Mouse (Mus musculus) liver, embryonic 15.5 days (tissue): ENCODE data around the gene Alad. TPM values are rescaled to one million over a fixed set of nuclear protein-coding genes. Genes with fewer than 3 reads are reported as not detected.
A peak's percentile ranks its signal among the peaks of the same experiment; 100 is the strongest.

Experiments
- ATAC-seq: fragments of 200-750 bp; cut with Nextera tagmentation; 2 replicates; pipeline ENCODE4 v1.8.0; 2017; ENCODE audit warnings: moderate number of reproducible peaks, mild to moderate bottlenecking, moderate library complexity; ENCODE audit not compliant: insufficient read depth
- H3K27ac ChIP-seq: fragments of 300-500 bp; sonication (generic); replicated peaks from 2 replicates; pipeline ENCODE4 v1.5.1; 2015; ENCODE audit warnings: mild to moderate bottlenecking, inconsistent platforms
- H3K27me3 ChIP-seq: fragments of 300-500 bp; sonication (generic); 2 replicates; pipeline ENCODE4 v1.6.1; 2015; ENCODE audit warnings: mild to moderate bottlenecking, inconsistent platforms
- H3K36me3 ChIP-seq: fragments of 300-500 bp; sonication (generic); replicated peaks from 2 replicates; pipeline ENCODE4 v1.6.1; 2015; ENCODE audit warnings: moderate library complexity, mild to moderate bottlenecking, inconsistent platforms
- H3K4me1 ChIP-seq: fragments of 300-500 bp; sonication (generic); replicated peaks from 2 replicates; pipeline ENCODE4 v1.6.1; 2015; ENCODE audit warnings: inconsistent platforms
- H3K4me2 ChIP-seq: fragments of 300-500 bp; sonication (generic); 2 replicates; pipeline ENCODE4 v1.6.1; 2015; ENCODE audit warnings: moderate library complexity, mild to moderate bottlenecking, inconsistent platforms
- H3K4me3 ChIP-seq: fragments of 300-500 bp; sonication (generic); replicated peaks from 2 replicates; pipeline ENCODE4 v1.5.1; 2015; ENCODE audit warnings: mild to moderate bottlenecking, inconsistent platforms
- H3K9ac ChIP-seq: fragments of 300-500 bp; sonication (generic); 2 replicates; pipeline ENCODE4 v1.6.1; 2015; ENCODE audit warnings: moderate library complexity, mild to moderate bottlenecking, inconsistent platforms
- H3K9me3 ChIP-seq: fragments of 300-500 bp; sonication (generic); replicated peaks from 2 replicates; pipeline ENCODE4 v1.6.1; 2016; ENCODE audit warnings: inconsistent platforms
- WGBS: fragments of 180-500 bp; shearing (Covaris S2); methylation state at CpG from one replicate; pipeline ENCODE4 v1.1.7; 2015; ENCODE audit warnings: mixed read lengths; ENCODE audit not compliant: insufficient replicate concordance; 5-methylcytosine and 5-hydroxymethylcytosine counted together
- polyA plus RNA-seq: library from polyadenylated mRNA; unstranded; fragments of >200 nt; fragmentation: Nextera tagmentation; extraction: Ambion mirVana; gene quantifications from 2 replicates; pipeline ENCODE4 v1.2.1, GENCODE M21; 2015

Alad gene
- polyA plus RNA-seq, result 582 and 589 TPM in 2 replicates

DNA sequence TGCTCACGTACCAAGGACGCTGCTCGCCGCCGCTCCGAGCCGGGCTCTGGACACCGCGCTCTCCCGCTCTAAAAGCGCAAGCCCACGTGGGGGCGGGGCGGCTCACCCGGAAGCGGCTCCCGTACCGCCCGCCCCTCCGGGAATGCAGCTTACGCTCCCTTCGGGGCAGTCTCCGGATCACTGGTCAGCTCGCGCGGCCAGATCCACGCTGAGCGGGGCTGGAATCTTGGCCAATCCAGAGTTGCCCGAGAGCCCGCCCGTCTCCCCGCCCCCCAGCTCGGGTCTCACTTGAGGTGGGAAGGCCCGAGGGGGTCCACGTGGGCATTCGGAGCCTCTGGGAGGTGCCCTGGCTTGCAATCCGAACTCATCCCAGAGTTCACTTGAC lies at the start of gene Alad:
Gene Alad (minus strand): TSS at position 70 of the 385 bp plus-strand sequence.
- Histone ChIP-seq H3K4me2 (peak within 1 kb of the TSS; percentile 90), H3K4me3 (peak within 1 kb of the TSS; percentile 79), H3K27ac (peak within 1 kb of the TSS; percentile 99), H3K4me1 (peaks cover 74% of the 10 kb centered on the region), H3K36me3 (peaks cover 33% of the 10 kb centered on the region), H3K9ac (peak within 1 kb of the TSS; percentile 91), H3K27me3 (no peaks in the 10 kb centered on the region), H3K9me3 (no peaks in the 10 kb centered on the region)
- under 1% methylated on average over 37 of the region's 37 CpGs for WGBS
- ATAC-seq, result peak; percentile 48

DNA sequence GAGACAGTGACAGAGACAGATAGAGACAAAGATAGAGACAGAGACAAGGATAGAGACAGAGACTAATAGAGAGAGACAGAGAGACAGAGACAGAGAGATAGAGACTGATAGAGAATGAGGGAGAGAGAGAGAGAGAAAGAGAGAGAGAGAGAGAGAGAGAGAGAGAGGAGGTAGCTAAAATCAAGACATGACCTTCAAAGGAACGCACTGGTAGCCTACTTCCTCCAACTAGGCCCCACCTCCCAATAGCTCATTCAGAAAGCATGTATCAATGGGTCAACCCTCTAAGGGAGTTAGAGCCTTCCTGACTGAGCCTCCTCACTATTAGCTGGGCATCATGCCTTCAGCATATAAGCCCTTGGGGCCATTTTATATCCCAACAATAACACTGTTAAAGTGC lies 48.6 kb upstream of the Alad start:
- Histone ChIP-seq H3K9me3 (no peaks in the 10 kb centered on the region), H3K4me3 (no peak overlapping the region), H3K4me1 (no peaks in the 10 kb centered on the region), H3K27me3 (no peaks in the 10 kb centered on the region), H3K27ac (no peak overlapping the region), H3K4me2 (no peak overlapping the region), H3K36me3 (no peaks in the 10 kb centered on the region), H3K9ac (no peak overlapping the region)
- ATAC-seq, result no peak
- WGBS, result 61% methylated on average over 1 of the region's 1 CpGs

DNA sequence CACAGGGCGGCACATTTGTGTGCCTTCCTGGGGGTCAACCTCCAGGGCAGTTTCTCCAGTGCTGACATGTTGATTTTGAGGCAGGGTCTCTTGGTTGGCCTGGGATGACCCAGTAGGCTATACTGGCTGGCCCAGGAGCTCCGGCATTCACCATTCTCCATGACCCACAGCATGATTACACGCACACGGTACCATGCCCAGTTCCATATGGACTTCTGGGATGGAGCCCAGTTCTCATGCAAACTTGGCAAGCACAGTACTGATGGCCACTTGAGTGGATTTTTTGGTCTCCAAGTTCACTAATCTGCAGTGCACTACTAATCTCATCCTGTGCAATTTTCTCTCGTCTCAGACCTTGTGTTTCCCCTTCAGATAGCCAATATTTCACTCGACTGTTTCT lies 48.0 kb upstream of the Alad start:
- ATAC-seq, result no peak
- no peak overlapping the region for H3K4me3 ChIP-seq
- H3K27me3 ChIP-seq, result no peaks in the 10 kb centered on the region
- H3K4me1 ChIP-seq, result no peaks in the 10 kb centered on the region
- 73% methylated on average over 6 of the region's 6 CpGs for WGBS
- no peak overlapping the region for H3K4me2 ChIP-seq
- H3K36me3 ChIP-seq, result no peaks in the 10 kb centered on the region
- H3K9me3 ChIP-seq, result no peaks in the 10 kb centered on the region
- no peak overlapping the region for H3K27ac ChIP-seq
- no peak overlapping the region for H3K9ac ChIP-seq

DNA sequence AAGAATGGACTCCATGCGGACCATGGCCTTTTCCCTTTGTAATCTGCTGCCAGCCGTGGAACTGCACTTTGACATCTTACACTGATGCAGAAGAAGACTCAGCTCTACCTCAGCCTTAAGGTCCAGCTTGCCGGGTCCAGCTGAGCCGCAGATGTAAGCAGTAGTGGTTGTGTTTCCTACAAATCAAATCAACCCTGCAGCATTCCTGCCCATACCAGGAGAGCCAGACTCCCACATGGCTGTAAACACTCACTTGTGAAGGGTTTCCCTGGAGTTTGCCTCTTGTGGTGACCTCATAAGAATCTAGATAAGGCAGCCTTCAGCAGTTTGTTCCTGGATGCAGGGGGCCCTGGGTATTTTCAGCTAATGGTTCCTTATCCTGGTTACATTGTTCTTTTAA lies 46.8 kb upstream of the Alad start:
- no peak overlapping the region for H3K4me2 ChIP-seq
- ATAC-seq, result no peak
- H3K4me3 ChIP-seq, result no peak overlapping the region
- H3K4me1 ChIP-seq, result no peaks in the 10 kb centered on the region
- H3K9ac ChIP-seq, result no peak overlapping the region
- H3K9me3 ChIP-seq, result no peaks in the 10 kb centered on the region
- no peaks in the 10 kb centered on the region for H3K27me3 ChIP-seq
- no peak overlapping the region for H3K27ac ChIP-seq
- WGBS, result 52% methylated on average over 4 of the region's 4 CpGs
- no peaks in the 10 kb centered on the region for H3K36me3 ChIP-seq

DNA sequence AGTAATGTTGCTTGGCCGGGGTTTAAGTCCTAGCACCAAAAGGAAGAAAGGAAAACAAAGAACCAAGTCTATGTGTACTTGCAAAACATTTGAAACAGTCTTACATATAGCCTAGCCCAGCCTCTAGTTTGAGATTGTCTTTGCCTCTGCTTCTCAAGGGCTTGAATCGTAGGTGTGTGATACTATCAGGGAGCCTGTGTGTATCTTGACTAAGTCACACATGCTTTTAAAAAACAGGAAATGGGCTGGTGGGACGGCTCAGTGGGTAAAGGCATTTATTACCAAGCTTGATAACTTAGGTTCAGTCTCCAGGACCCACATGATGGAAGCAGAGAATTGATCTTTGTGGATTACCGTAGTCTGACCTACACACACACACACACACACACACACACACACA lies 42.3 kb upstream of the Alad start:
- 26% methylated on average over 4 of the region's 4 CpGs for WGBS
- H3K27ac ChIP-seq, result no peak overlapping the region
- no peaks in the 10 kb centered on the region for H3K36me3 ChIP-seq
- no peak for ATAC-seq
- no peaks in the 10 kb centered on the region for H3K27me3 ChIP-seq
- H3K4me2 ChIP-seq, result no peak overlapping the region
- no peaks in the 10 kb centered on the region for H3K4me1 ChIP-seq
- no peak overlapping the region for H3K4me3 ChIP-seq
- no peak overlapping the region for H3K9ac ChIP-seq
- H3K9me3 ChIP-seq, result no peaks in the 10 kb centered on the region

DNA sequence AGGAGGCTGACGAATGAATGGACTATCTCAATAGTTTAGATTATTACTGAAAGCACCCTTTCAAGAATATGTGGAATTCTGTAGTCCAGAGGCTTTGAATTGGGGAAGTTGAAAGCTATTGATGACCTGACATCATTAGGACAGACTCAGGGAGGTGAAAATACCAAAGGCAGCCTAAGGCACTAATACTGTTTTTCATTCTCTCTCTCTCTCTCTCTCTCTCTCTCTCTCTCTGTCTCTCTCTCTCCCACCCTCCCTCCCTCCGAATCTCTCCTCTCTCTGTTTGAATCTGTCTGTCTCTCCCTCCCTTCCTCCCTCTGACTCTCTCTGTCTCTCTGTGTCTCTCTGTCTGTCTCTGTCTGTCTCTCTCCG lies 41.9 kb upstream of the Alad start:
- H3K4me2 ChIP-seq, result 0 out of 2 replicates have a peak overlapping the region, but pooled peaks have one; percentile 6

DNA sequence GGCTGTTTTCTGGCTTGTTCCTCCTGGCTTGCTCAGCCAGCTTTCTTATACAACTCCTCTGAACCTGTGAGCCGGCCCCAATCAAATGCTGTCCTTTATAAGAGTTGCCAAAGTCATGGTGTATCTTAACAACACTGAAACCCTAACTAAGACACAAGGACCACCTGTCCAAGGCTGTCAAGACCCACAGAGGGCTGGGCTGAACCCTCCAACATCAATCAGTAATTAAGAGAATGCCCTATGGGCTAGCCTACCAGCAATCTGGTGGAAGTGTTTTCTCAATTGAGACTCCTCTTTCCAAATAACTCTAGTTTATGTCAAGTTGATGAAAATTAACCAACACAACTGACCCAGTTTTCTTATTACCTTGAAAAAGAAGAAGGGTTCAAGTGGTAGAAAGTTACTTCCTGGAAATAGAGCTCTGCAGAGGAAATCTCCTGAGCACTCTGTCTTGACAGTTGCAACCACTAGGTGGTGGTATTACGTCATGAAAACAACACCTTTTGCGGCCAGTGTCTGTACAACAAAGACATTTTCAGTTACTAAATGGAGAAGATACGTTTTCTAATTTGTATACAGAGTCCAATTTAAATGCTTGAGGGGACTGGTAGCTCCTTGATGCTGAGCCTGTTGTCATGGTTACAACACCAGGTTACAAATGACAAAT lies 41.4 kb upstream of the Alad start:
- H3K4me1 ChIP-seq, result no peaks in the 10 kb centered on the region
- H3K4me3 ChIP-seq, result no peak overlapping the region
- ATAC-seq, result no peak
- no peaks in the 10 kb centered on the region for H3K27me3 ChIP-seq
- H3K27ac ChIP-seq, result no peak overlapping the region
- H3K36me3 ChIP-seq, result no peaks in the 10 kb centered on the region
- H3K9ac ChIP-seq, result no peak overlapping the region
- WGBS, result 18% methylated on average over 4 of the region's 4 CpGs
- H3K9me3 ChIP-seq, result no peaks in the 10 kb centered on the region
- H3K4me2 ChIP-seq, result 0 out of 2 replicates have a peak overlapping the region, but pooled peaks have one; percentile 6

More for the DNA sequence above, 41.9 kb upstream of the Alad start:
- WGBS, result 32% methylated on average over 3 of the region's 3 CpGs
- Histone ChIP-seq H3K4me1 (no peaks in the 10 kb centered on the region), H3K9ac (no peak overlapping the region), H3K4me3 (no peak overlapping the region), H3K27me3 (no peaks in the 10 kb centered on the region), H3K9me3 (no peaks in the 10 kb centered on the region), H3K27ac (no peak overlapping the region), H3K36me3 (no peaks in the 10 kb centered on the region)
- ATAC-seq, result no peak

DNA sequence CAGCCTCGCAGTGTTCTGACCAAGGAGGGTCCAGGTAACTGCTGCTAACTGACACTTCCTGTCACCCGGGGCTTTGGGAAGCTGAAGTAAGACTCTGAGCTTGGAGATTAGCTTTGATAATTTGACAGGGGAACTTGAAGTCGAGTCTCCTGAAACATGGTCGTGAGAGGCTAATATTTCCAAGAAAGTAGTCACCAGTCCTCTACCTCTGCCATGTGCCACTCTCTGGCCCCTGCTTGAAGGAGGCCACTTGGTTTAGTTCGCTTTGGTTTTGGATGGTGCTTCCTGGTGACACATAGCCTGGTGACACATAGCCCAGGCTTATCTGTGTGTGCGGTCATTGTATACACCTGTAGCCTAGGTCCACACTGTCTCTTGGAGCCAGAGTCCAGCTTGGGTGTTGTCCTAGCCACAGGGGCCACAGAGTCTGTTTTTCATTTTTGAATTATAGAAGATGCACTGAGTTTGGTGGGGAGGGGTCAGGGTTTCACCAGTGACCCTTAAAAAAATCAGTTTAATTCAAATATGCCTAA lies 40.1 kb upstream of the Alad start, which contains the start of gene Rgs3:
Gene Rgs3 (plus strand): TSS at position 51 of the 533 bp plus-strand sequence.
- no peak within 1 kb of the TSS for H3K4me2 ChIP-seq
- no peaks in the 10 kb centered on the region for H3K27me3 ChIP-seq
- no peaks in the 10 kb centered on the region for H3K36me3 ChIP-seq
- ATAC-seq, result no peak
- no peaks in the 10 kb centered on the region for H3K9me3 ChIP-seq
- no peak within 1 kb of the TSS for H3K4me3 ChIP-seq
- no peak within 1 kb of the TSS for H3K27ac ChIP-seq
- H3K4me1 ChIP-seq, result no peaks in the 10 kb centered on the region
- WGBS, result 26% methylated on average over 6 of the region's 6 CpGs
- no peak within 1 kb of the TSS for H3K9ac ChIP-seq

DNA sequence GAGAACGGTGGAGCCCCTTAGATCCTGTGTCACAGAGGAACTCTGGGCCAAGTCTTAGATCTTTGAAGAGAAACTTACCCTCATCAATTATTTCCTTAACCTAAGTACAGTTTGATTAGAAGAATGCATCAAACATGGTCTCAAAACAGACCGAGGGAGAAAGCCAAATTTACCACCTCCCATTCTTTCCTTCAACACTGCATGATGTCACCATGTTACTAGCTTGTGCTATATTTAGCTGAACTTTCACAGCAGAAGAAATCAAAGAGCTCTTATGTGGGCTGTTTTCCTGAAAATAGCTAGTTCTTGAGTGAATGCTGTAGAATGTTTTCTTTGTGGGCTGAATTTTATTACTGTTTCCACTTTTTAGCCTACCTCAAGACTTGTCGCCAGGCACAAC lies 37.7 kb upstream of the Alad start:
- H3K36me3 ChIP-seq, result no peaks in the 10 kb centered on the region
- no peak overlapping the region for H3K27ac ChIP-seq
- peaks cover 3% of the 10 kb centered on the region; the same call in 1 of the 2 replicates for H3K27me3 ChIP-seq
- no peaks in the 10 kb centered on the region for H3K4me1 ChIP-seq
- H3K9me3 ChIP-seq, result no peaks in the 10 kb centered on the region
- H3K9ac ChIP-seq, result no peak overlapping the region
- H3K4me3 ChIP-seq, result no peak overlapping the region
- no peak overlapping the region for H3K4me2 ChIP-seq
- WGBS, result 50% methylated on average over 3 of the region's 3 CpGs
- ATAC-seq, result no peak

DNA sequence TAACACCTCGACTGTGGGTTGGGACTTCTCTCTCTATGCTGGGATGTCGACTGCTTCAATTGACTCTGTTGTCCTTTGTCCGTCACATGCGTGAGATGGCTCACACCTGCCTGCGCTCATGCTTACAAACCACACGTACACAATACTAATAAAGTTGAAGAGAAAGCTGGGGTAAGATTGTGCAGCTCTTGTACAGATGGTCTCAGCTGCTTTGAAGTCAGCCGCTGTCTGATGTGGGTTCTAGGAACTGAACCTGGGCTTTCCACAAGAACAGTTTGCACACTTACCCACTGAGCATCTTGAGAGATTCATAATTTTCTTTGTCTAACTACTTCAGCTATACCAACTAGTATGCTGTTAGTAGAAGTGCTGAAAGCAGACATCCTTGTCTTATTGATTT lies 32.2 kb upstream of the Alad start:
- 64% methylated on average over 7 of the region's 7 CpGs for WGBS
- H3K4me2 ChIP-seq, result no peak overlapping the region
- H3K27me3 ChIP-seq, result peaks cover 3% of the 10 kb centered on the region; the same call in 1 of the 2 replicates
- no peaks in the 10 kb centered on the region for H3K4me1 ChIP-seq
- no peak for ATAC-seq
- H3K9ac ChIP-seq, result no peak overlapping the region
- no peak overlapping the region for H3K4me3 ChIP-seq
- no peak overlapping the region for H3K27ac ChIP-seq
- no peaks in the 10 kb centered on the region for H3K36me3 ChIP-seq
- H3K9me3 ChIP-seq, result no peaks in the 10 kb centered on the region

DNA sequence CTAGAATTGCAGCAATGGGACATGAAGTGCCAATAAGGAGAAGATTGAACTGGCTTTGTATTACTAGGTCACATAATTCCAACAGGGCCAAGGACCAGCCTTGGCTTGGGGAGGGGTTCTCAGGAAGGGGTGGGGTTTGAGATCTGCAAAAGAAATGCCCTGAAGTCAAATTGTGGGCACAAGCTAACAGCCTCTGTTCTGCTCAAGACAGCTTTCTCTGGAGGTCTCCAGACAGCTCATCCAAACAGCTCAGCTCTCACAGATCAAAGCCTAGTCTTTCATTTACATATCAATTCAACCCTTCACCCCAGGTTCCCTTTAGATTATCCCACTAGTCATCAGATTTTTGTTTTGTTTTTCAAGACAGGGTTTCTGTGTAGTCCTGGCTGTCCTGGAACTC lies 25.1 kb upstream of the Alad start:
- ATAC-seq, result no peak
- Histone ChIP-seq H3K27ac (no peak overlapping the region), H3K9ac (no peak overlapping the region), H3K9me3 (no peaks in the 10 kb centered on the region), H3K27me3 (no peaks in the 10 kb centered on the region), H3K4me3 (no peak overlapping the region), H3K4me1 (no peaks in the 10 kb centered on the region), H3K36me3 (no peaks in the 10 kb centered on the region), H3K4me2 (no peak overlapping the region)

DNA sequence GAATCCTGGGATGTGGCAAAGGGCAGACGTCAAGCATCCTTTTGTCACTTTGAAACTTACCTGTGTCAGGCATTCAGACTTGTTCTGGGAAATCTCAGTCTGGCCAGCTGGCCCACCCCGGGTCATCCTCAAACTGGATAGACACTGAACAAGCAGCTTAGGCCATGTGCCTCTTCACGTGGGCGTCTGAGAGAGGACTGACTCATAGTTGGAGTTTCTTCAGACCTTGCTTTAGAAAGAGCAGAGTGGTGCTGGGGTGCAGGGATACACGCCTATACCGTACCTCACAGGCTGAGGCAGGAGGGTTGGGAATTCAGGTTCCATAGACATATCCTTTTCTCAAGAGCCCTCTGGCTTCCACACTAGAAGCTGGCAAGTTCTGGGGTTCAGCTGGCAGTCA lies 24.1 kb upstream of the Alad start:
- Histone ChIP-seq H3K4me1 (no peaks in the 10 kb centered on the region), H3K27me3 (no peaks in the 10 kb centered on the region), H3K27ac (no peak overlapping the region), H3K9ac (no peak overlapping the region), H3K9me3 (no peaks in the 10 kb centered on the region), H3K4me2 (no peak overlapping the region), H3K36me3 (no peaks in the 10 kb centered on the region), H3K4me3 (no peak overlapping the region)
- ATAC-seq, result no peak
- WGBS, result 64% methylated on average over 6 of the region's 6 CpGs
